Mouse (Mus musculus): ENCODE data around the gene Fbxo5.

- TF ChIP-seq CTCF (IDR thresholded peaks at IDR 0.05) (peak; percentile 73), POLR2A (IDR thresholded peaks at IDR 0.05; ENCODE audit: insufficient read depth, low read depth, low read length) (no peak)
These were observed 18.5 kb downstream of the Fbxo5 start for GRCm38 (mm10) chr10:5786923-5787322.

Data from heart, adult 2 months (tissue).